Mouse (Mus musculus): ENCODE results near the gene Pam.

DNA sequence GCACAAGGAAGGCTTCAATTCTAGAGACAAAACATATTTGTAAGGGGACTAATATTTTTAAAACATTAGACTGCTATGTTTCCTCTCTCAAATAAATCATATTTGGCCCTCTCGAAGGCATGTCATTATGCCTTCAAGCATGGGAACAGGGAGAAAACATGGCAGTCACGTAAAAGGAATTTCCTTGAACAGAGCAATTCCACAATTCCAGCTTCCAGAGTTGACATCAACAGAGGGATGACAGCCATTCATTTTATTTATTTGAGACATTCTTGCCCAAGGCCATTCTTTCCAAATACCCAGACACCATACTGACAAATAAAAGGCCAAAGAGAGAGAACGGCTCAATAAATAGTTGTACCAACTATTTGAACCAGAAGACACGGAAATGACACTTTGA is 136.7 kb downstream of the Pam start:
- TF ChIP-seq ZC3H11A (IDR thresholded peaks at IDR 0.05; ENCODE audit: low read depth, low read length) = no peak
- no peak for TF ChIP-seq E2F4 (IDR thresholded peaks at IDR 0.05; ENCODE audit: borderline replicate concordance, low read depth, low read length)
- no peak for TF ChIP-seq POLR2A (IDR thresholded peaks at IDR 0.05; ENCODE audit: control insufficient read depth in 1 of 2, insufficient read depth in 1 of 2, low read depth in 1 of 2, low read length in 2 of 2, poor library complexity in 1 of 2)
- TF ChIP-seq EP300 (IDR thresholded peaks at IDR 0.05; ENCODE audit: low read depth in 1 of 2, low read length in 2 of 2) = no peak
- TF ChIP-seq CHD2 (IDR thresholded peaks at IDR 0.05; ENCODE audit: low read length) = no peak
